Mouse (Mus musculus) liver, embryonic 14.5 days (tissue): ENCODE data around the gene Zfr. TPM values are rescaled to one million over a fixed set of nuclear protein-coding genes. Genes with fewer than 3 reads are reported as not detected.

Experiments used
- ATAC-seq: fragments of 200-750 bp; cut with Nextera tagmentation; 2 replicates; pipeline ENCODE4 v1.8.0; 2017; ENCODE audit warnings: moderate number of reproducible peaks, mild to moderate bottlenecking, moderate library complexity; ENCODE audit not compliant: insufficient read depth
- DNase-seq, 3 experiments: peaks; one replicate each; pipeline ENCODE4 v3.0.0-alpha.2; 2012 to 2013; ENCODE audit warnings: low read depth in 3 of 3, low spot score in 3 of 3
- H3K27ac ChIP-seq: fragments of 300-500 bp; sonication (generic); 2 replicates; pipeline ENCODE4 v1.5.1; 2014; ENCODE audit warnings: moderate library complexity, mild to moderate bottlenecking, control low read depth, inconsistent platforms
- H3K27me3 ChIP-seq: fragments of 300-500 bp; sonication (generic); 2 replicates; pipeline ENCODE4 v1.6.1; 2014; ENCODE audit warnings: mild to moderate bottlenecking, low read length, moderate library complexity; ENCODE audit not compliant: control insufficient read depth, insufficient read depth
- H3K36me3 ChIP-seq: fragments of 300-500 bp; sonication (generic); replicated peaks from 2 replicates; pipeline ENCODE4 v1.6.1; 2014; ENCODE audit warnings: low read depth; ENCODE audit not compliant: control insufficient read depth, insufficient read depth
- H3K4me1 ChIP-seq, 2 experiments: fragments of 200-500 bp in 1 of 2; fragments of 300-500 bp in 1 of 2; sonication (generic) in 1 of 2; replicated peaks; 2 replicates each; pipeline ENCODE4 v1.6.1; 2012 to 2014; ENCODE audit warnings: antibody characterized with exemption in 1 of 2, inconsistent platforms in 1 of 2, low read length in 1 of 2; ENCODE audit not compliant: control insufficient read depth in 2 of 2, insufficient read depth in 2 of 2
- H3K4me2 ChIP-seq: fragments of 300-500 bp; sonication (generic); 2 replicates; pipeline ENCODE4 v1.6.1; 2014; ENCODE audit warnings: low read depth, mild to moderate bottlenecking, control low read depth, moderate library complexity
- H3K4me3 ChIP-seq, 2 experiments: fragments of 200-500 bp in 1 of 2; fragments of 300-500 bp in 1 of 2; sonication (generic) in 1 of 2; 2 replicates each; pipeline ENCODE4 v1.5.1; 2012 to 2014; ENCODE audit warnings: low read depth in 2 of 2, low read length in 2 of 2, mild to moderate bottlenecking in 2 of 2, control low read depth in 1 of 2, inconsistent platforms in 1 of 2, moderate library complexity in 1 of 2; ENCODE audit not compliant: insufficient read depth in 1 of 2
- H3K9ac ChIP-seq: fragments of 300-500 bp; sonication (generic); replicated peaks from 2 replicates; pipeline ENCODE4 v1.6.1; 2014; ENCODE audit warnings: mild to moderate bottlenecking, control low read depth, moderate library complexity
- H3K9me3 ChIP-seq: fragments of 300-500 bp; sonication (generic); 2 replicates; pipeline ENCODE4 v1.6.1; 2016; ENCODE audit warnings: low read length, mixed read lengths; ENCODE audit not compliant: control insufficient read depth
- CTCF ChIP-seq: IDR thresholded peaks from 2 replicates; pipeline ENCODE4 v1.5.1; 2016; ENCODE audit warnings: antibody characterized with exemption, low read depth, control low read depth
- EP300 ChIP-seq: IDR thresholded peaks from 2 replicates; pipeline ENCODE4 v1.6.1; 2016; ENCODE audit warnings: antibody characterized with exemption, low read depth
- WGBS: fragments of 180-500 bp; shearing (Covaris S2); extraction: QIAGEN DNeasy Blood & Tissue Kit; methylation state at CpG from one replicate; pipeline ENCODE4 v1.1.7; 2014; ENCODE audit not compliant: insufficient replicate concordance; 5-methylcytosine and 5-hydroxymethylcytosine counted together
- polyA plus RNA-seq, 2 experiments: library from polyadenylated mRNA; depleted of rRNA in 1 of 2; stranded (reverse) in 1 of 2; unstranded in 1 of 2; fragments of >200 nt; fragmentation: Nextera tagmentation in 1 of 2; extraction: Ambion mirVana in 1 of 2; gene quantifications; 2 replicates each; pipeline versions ENCODE4 v1.2.1 to v1.2.3; 2012 to 2014

The Zfr gene
- polyA plus RNA-seq, 2 experiments = 21.8 to 42.2 TPM

DNA sequence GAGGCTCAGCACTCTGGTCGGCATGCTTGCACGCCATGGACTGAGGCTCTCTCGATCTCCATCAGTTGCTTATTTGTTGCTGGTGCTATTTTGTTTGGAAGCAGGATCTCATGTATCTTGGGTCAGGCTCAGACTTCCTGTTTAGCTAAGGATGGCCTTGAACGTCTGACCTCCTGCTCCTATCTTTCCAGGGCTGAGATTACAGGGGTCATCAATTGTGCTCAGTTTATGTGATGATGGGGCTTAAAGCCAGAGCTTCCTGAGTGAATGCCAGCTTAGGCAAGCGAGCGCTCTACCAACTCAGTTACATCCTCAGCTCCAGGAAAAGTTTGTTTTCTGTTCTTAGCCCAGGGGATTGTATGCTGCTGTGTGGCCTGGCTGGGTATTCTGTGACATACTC lies 3.1 kb upstream of the Zfr start:
- no peak overlapping the region for H3K4me2 ChIP-seq
- ATAC-seq = no peak

GRCm38 (mm10) chr15:12115722-12116230 lies 1.9 kb upstream of the Zfr start:
- no peaks in the 10 kb centered on the region; the same call in 1 of the 2 replicates for H3K36me3 ChIP-seq
- H3K9me3 ChIP-seq = no peaks in the 10 kb centered on the region
- H3K4me3 ChIP-seq = no peak overlapping the region
- TF ChIP-seq EP300 (no peak), CTCF (no peak)
- H3K9ac ChIP-seq = no peak overlapping the region
- no peak overlapping the region for H3K4me2 ChIP-seq
- ATAC-seq (no peak), DNase-seq (no peak)
- no peaks in the 10 kb centered on the region for H3K27me3 ChIP-seq
- H3K27ac ChIP-seq = no peak overlapping the region
- 48% methylated on average over 6 of the region's 6 CpGs for WGBS
- peaks cover 7 to 15% of the 10 kb centered on the region in 2 experiments for H3K4me1 ChIP-seq

More for the DNA sequence above, 3.1 kb upstream of the Zfr start:
- no peak overlapping the region for H3K4me3 ChIP-seq
- TF ChIP-seq EP300 = no peak
- peaks cover 6 to 13% of the 10 kb centered on the region in 2 experiments; a peak in 2 of 4 replicates for H3K4me1 ChIP-seq
- WGBS = 56% methylated on average over 6 of the region's 6 CpGs
- H3K27ac ChIP-seq = no peak overlapping the region
- H3K36me3 ChIP-seq = no peaks in the 10 kb centered on the region
- H3K9ac ChIP-seq = no peak overlapping the region
- no peaks in the 10 kb centered on the region for H3K9me3 ChIP-seq
- H3K27me3 ChIP-seq = no peaks in the 10 kb centered on the region
- no peak for DNase-seq

- H3K27me3 ChIP-seq = no peaks in the 10 kb centered on the region
- H3K36me3 ChIP-seq = no peaks in the 10 kb centered on the region; the same call in 1 of the 2 replicates
- ATAC-seq (peak; percentile 29; the same call in 1 of the 2 replicates), DNase-seq (no peak)
- TF ChIP-seq EP300 (no peak), CTCF (no peak)
- H3K9me3 ChIP-seq = no peaks in the 10 kb centered on the region
- WGBS = 0% methylated on average over 19 of the region's 43 CpGs
- H3K27ac ChIP-seq = peak overlapping the region; percentile 43
- peaks cover 8 to 13% of the 10 kb centered on the region in 2 experiments for H3K4me1 ChIP-seq
- peak overlapping the region; percentile 87 for H3K9ac ChIP-seq
- peak overlapping the region; percentile 72 for H3K4me2 ChIP-seq
- peak overlapping the region; percentile 80 to 88 for H3K4me3 ChIP-seq
Measured at GRCm38 (mm10) chr15:12118093-12118431, 431 bp downstream of the Zfr start.

DNA sequence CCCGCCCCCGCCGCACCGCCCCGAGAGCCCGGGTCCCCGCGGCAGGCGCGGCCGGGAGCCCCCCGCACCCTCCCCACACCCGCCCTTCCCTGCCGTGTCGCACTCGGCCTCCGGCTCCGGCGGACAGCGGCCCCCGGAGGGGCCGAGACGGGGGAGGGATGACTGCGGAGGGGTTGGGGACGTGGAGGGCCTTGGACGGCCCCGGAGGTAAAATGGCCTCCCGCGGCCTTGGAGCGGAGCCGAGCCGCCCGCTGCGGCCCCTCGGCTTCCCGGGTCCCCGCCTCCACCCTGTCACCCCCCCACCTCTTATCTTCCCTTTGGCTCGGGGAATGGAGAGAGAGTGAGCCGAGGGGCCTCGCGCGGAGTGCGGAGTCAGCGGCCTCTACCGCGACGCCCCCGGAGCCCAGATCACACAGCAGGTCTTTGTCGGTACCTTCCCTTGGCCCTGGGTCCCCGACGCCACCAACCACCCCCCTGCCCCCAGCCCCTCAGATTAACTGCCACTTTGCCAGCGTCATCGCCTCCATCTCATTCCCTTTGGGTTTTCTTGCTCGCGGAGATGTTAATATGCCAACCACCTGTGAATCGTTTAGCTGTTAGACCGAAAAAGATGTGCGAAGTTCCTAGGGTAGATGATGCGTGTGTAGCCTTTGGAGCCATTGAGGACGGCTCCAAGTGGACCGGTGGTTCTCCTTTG lies 949 bp downstream of the Zfr start:
- Histone ChIP-seq H3K4me1 (peaks cover 6 to 9% of the 10 kb centered on the region in 2 experiments), H3K27ac (peak overlapping the region; percentile 43), H3K4me3 (peak overlapping the region; percentile 80 to 88), H3K9ac (peak overlapping the region; percentile 87), H3K36me3 (no peaks in the 10 kb centered on the region; the same call in 1 of the 2 replicates), H3K27me3 (no peaks in the 10 kb centered on the region), H3K9me3 (no peaks in the 10 kb centered on the region), H3K4me2 (peak overlapping the region; percentile 72)
- under 1% methylated on average over 57 of the region's 61 CpGs for WGBS
- TF ChIP-seq CTCF (no peak), EP300 (no peak)
- DNase-seq (peak; percentile 37 to 58 (median 47)), ATAC-seq (peak; percentile 73)

DNA sequence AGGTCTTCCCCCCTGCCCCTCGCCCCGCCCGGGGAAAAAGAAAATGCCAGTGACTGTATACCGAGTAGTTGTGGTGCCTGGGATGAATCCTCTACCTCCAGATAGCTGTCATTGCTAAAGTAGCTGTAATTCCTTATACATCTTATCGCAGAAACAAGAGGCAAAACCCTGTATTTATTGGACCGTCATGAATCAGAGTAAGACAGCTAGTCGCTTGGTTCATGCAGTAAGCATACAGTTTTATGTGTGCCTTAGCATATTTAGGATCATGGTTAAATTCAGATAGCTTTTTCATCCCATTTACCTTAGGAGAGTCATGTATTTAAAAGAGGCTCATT lies 1.5 kb downstream of the Zfr start:
- 7% methylated on average over 7 of the region's 7 CpGs for WGBS
- TF ChIP-seq CTCF (no peak), EP300 (no peak)
- Histone ChIP-seq H3K36me3 (no peaks in the 10 kb centered on the region; the same call in 1 of the 2 replicates), H3K9ac (peak overlapping the region; percentile 87), H3K4me3 (peak overlapping the region; percentile 80 to 88), H3K27ac (peak overlapping the region; percentile 43), H3K4me2 (peak overlapping the region; percentile 72), H3K27me3 (no peaks in the 10 kb centered on the region), H3K9me3 (no peaks in the 10 kb centered on the region), H3K4me1 (peaks cover 6 to 8% of the 10 kb centered on the region in 2 experiments)
- ATAC-seq (peak; percentile 16; the same call in 1 of the 2 replicates), DNase-seq (no peak)
